Mouse (Mus musculus): ENCODE measurements around the gene Adprm. TPM values are rescaled to one million over a fixed set of nuclear protein-coding genes. Genes with fewer than 3 reads are reported as not detected.

The Adprm gene
- total and polyA plus RNA-seq, 3 experiments = 31.2 to 53.8 (median 43.4) TPM

- peaks cover 4% of the 10 kb centered on the region for H3K9me3 ChIP-seq (replicated peaks; ENCODE audit: low read length)
- H3K4me2 ChIP-seq (ENCODE audit: insufficient read depth, low read depth, poor library complexity, severe bottlenecking) = no peak overlapping the region
- no peaks in the 10 kb centered on the region for H3K79me2 ChIP-seq (replicated peaks; ENCODE audit: control insufficient read depth, extremely low read depth, insufficient read depth, poor library complexity, severe bottlenecking)
- in situ Hi-C loops (cut with MboI; ENCODE audit: low pct_ligation_motif_present, low pct_unique_long_range_greater_than_20kb, low sequenced_read_pairs) = no loop called here
- H3K9ac ChIP-seq (ENCODE audit: insufficient read depth, low read depth) = no peak overlapping the region
- H3K36me3 ChIP-seq (replicated peaks in 1 of 2; ENCODE audit: control insufficient read depth in 1 of 2, insufficient read depth in 1 of 2, low read length in 1 of 2) = no peaks in the 10 kb centered on the region
- dilution Hi-C loops (cut with MboI; ENCODE audit: extremely low pct_ligation_motif_present, extremely low pct_unique_long_range_greater_than_20kb, low sequenced_read_pairs) = no loop called here
- H3K27ac ChIP-seq (ENCODE audit: insufficient read depth, low read depth) = no peak overlapping the region
- no peak overlapping the region for H3K4me3 ChIP-seq (replicated peaks in 1 of 3; ENCODE audit: low read depth in 2 of 3, low read length in 2 of 3, poor library complexity in 1 of 3)
- no peak for DNase-seq (ENCODE audit: extremely low read depth)
- peaks cover 54% of the 10 kb centered on the region for H3K27me3 ChIP-seq (replicated peaks)
- no peak for TF ChIP-seq JUND (conservative IDR thresholded peaks at IDR 0.05; ENCODE audit: low read depth, low read length)
- no peaks in the 10 kb centered on the region; a peak in 1 of 4 replicates for H3K4me1 ChIP-seq (ENCODE audit: control insufficient read depth in 1 of 2, insufficient read depth in 2 of 2)
These were observed 46.0 kb upstream of the Adprm start for GRCm38 (mm10) chr11:67098427-67098826.

- H3K9me3 ChIP-seq (replicated peaks; ENCODE audit: low read length) = peaks cover 6% of the 10 kb centered on the region
- no peak overlapping the region for H3K4me3 ChIP-seq (replicated peaks in 1 of 3; ENCODE audit: low read depth in 2 of 3, low read length in 2 of 3, poor library complexity in 1 of 3)
- dilution Hi-C loops (cut with MboI; ENCODE audit: extremely low pct_ligation_motif_present, extremely low pct_unique_long_range_greater_than_20kb, low sequenced_read_pairs) (no loop called here), in situ Hi-C loops (cut with MboI; ENCODE audit: low pct_ligation_motif_present, low pct_unique_long_range_greater_than_20kb, low sequenced_read_pairs) (no loop called here)
- H3K4me1 ChIP-seq (ENCODE audit: control insufficient read depth in 1 of 2, insufficient read depth in 2 of 2) = no peaks in the 10 kb centered on the region; a peak in 1 of 4 replicates
- no peak overlapping the region for H3K27ac ChIP-seq (ENCODE audit: insufficient read depth, low read depth)
- peaks cover 57% of the 10 kb centered on the region for H3K27me3 ChIP-seq (replicated peaks)
- no peak for DNase-seq (ENCODE audit: extremely low read depth)
- no peak overlapping the region for H3K4me2 ChIP-seq (ENCODE audit: insufficient read depth, low read depth, poor library complexity, severe bottlenecking)
- TF ChIP-seq MXI1 (IDR thresholded peaks at IDR 0.05; ENCODE audit: low read depth, low read length) = no peak
- no peak for TF ChIP-seq MYC (IDR thresholded peaks at IDR 0.05; ENCODE audit: low read depth, low read length)
- TF ChIP-seq ETS1 (conservative IDR thresholded peaks at IDR 0.05; ENCODE audit: low read depth, low read length) = no peak
- no peak for TF ChIP-seq MAZ (IDR thresholded peaks at IDR 0.05; ENCODE audit: low read depth, low read length)
- TF ChIP-seq MAX (IDR thresholded peaks at IDR 0.05; ENCODE audit: low read length) = no peak
- no peak for TF ChIP-seq TBP (conservative IDR thresholded peaks at IDR 0.05; ENCODE audit: low read depth, low read length)
- no peak for TF ChIP-seq HCFC1 (IDR thresholded peaks at IDR 0.05; ENCODE audit: low read depth, low read length)
- H3K9ac ChIP-seq (ENCODE audit: insufficient read depth, low read depth) = no peak overlapping the region
- no peaks in the 10 kb centered on the region for H3K36me3 ChIP-seq (replicated peaks in 1 of 2; ENCODE audit: control insufficient read depth in 1 of 2, insufficient read depth in 1 of 2, low read length in 1 of 2)
- H3K79me2 ChIP-seq (replicated peaks; ENCODE audit: control insufficient read depth, extremely low read depth, insufficient read depth, poor library complexity, severe bottlenecking) = no peaks in the 10 kb centered on the region
These were observed 45.3 kb upstream of the Adprm start for GRCm38 (mm10) chr11:67097709-67098108.

GRCm38 (mm10) chr11:67094470-67094869 lies 42.1 kb upstream of the Adprm start:
- H3K36me3 ChIP-seq (replicated peaks in 1 of 2; ENCODE audit: control insufficient read depth in 1 of 2, insufficient read depth in 1 of 2, low read length in 1 of 2) = no peaks in the 10 kb centered on the region

More at GRCm38 (mm10) chr11:67094470-67094869, 42.1 kb upstream of the Adprm start:
- Histone ChIP-seq H3K27ac (ENCODE audit: insufficient read depth, low read depth) (no peak overlapping the region), H3K4me3 (replicated peaks in 1 of 3; ENCODE audit: low read depth in 2 of 3, low read length in 2 of 3, poor library complexity in 1 of 3) (no peak overlapping the region), H3K9me3 (replicated peaks; ENCODE audit: low read length) (peaks cover 8% of the 10 kb centered on the region), H3K4me1 (ENCODE audit: control insufficient read depth in 1 of 2, insufficient read depth in 2 of 2) (no peaks in the 10 kb centered on the region; a peak in 1 of 4 replicates), H3K9ac (ENCODE audit: insufficient read depth, low read depth) (no peak overlapping the region), H3K4me2 (ENCODE audit: insufficient read depth, low read depth, poor library complexity, severe bottlenecking) (no peak overlapping the region), H3K79me2 (replicated peaks; ENCODE audit: control insufficient read depth, extremely low read depth, insufficient read depth, poor library complexity, severe bottlenecking) (no peaks in the 10 kb centered on the region), H3K27me3 (replicated peaks) (peaks cover 75% of the 10 kb centered on the region)
- dilution Hi-C loops (cut with MboI; ENCODE audit: extremely low pct_ligation_motif_present, extremely low pct_unique_long_range_greater_than_20kb, low sequenced_read_pairs) (no loop called here), in situ Hi-C loops (cut with MboI; ENCODE audit: low pct_ligation_motif_present, low pct_unique_long_range_greater_than_20kb, low sequenced_read_pairs) (no loop called here)
- TF ChIP-seq RAD21 (IDR thresholded peaks at IDR 0.05; ENCODE audit: low read depth, low read length) = no peak
- no peak for TF ChIP-seq POLR2A (IDR thresholded peaks at IDR 0.05; ENCODE audit: low read depth, low read length)
- TF ChIP-seq CHD1 (IDR thresholded peaks at IDR 0.05; ENCODE audit: low read depth, low read length) = no peak
- no peak for TF ChIP-seq JUND (conservative IDR thresholded peaks at IDR 0.05; ENCODE audit: low read depth, low read length)
- DNase-seq (ENCODE audit: extremely low read depth) = no peak

Data from CH12.LX (cell line).